8 mouse cellular contexts compared by ENCODE assay signal in genomic region chr11:110572548-110572947, GRCm38 (mm10).
DNase-seq lines count a peak whose midpoint lies in the region; ATAC-seq lines count a peak whose summit lies in the region.

No protein-coding gene starts in this region.

- H3K4me2 ChIP-seq in heart, embryonic 11.5 days, result no peak overlapping the region
- no peak overlapping the region for H3K4me2 ChIP-seq in midbrain, embryonic 12.5 days (replicated peaks)

- no peaks in the 10 kb centered on the region for H3K36me3 ChIP-seq in heart, embryonic 11.5 days (ENCODE audit: control insufficient read depth, insufficient read depth, low read length)
- no peaks in the 10 kb centered on the region for H3K36me3 ChIP-seq in midbrain, embryonic 12.5 days

- no peaks in the 10 kb centered on the region for H3K4me1 ChIP-seq in heart, embryonic 11.5 days (ENCODE audit: control insufficient read depth, insufficient read depth, low read length)
- H3K4me1 ChIP-seq in midbrain, embryonic 12.5 days, result no peaks in the 10 kb centered on the region

- no peaks in the 10 kb centered on the region for H3K27me3 ChIP-seq in heart, embryonic 11.5 days (ENCODE audit: control insufficient read depth, insufficient read depth, low read length)
- H3K27me3 ChIP-seq in midbrain, embryonic 12.5 days, result no peaks in the 10 kb centered on the region

- H3K27ac ChIP-seq in heart, embryonic 11.5 days (ENCODE audit: low read depth, low read length), result no peak overlapping the region
- H3K27ac ChIP-seq in midbrain, embryonic 12.5 days (replicated peaks), result no peak overlapping the region

- peak; percentile 32 for DNase-seq in heart, adult 8-10 months (ENCODE audit: low spot score)
- DNase-seq in NIH3T3 (ENCODE audit: low read depth), result peak; percentile 67
- peak; percentile 50 for DNase-seq in embryo, embryonic 11.5 days (ENCODE audit: low read depth, low spot score)
- DNase-seq in layer of hippocampus, postnatal 25 days (ENCODE audit: extremely low spot score in 1 of 2, low spot score in 1 of 2), result peak; percentile 20 to 59
- peak; percentile 34 to 44 for DNase-seq in urinary bladder, postnatal 36 days (ENCODE audit: low spot score in 2 of 2)

- no peak for ATAC-seq in heart, embryonic 11.5 days (replicated peaks; ENCODE audit: insufficient number of reproducible peaks, low FRiP score, low TSS enrichment)
- peak; percentile 49 to 53; a peak in 3 of 4 replicates for ATAC-seq in hematopoietic stem cell, adult 5-6 weeks (replicated peaks in 1 of 2; ENCODE audit: insufficient read depth in 1 of 2, low FRiP score in 2 of 2, low TSS enrichment in 1 of 2, low read depth in 1 of 2, poor library complexity in 2 of 2, severe bottlenecking in 2 of 2)
- ATAC-seq in midbrain, embryonic 12.5 days (ENCODE audit: low FRiP score, low read depth), result peak; percentile 27; the same call in 1 of the 2 replicates

- no peak overlapping the region for H3K9ac ChIP-seq in heart, embryonic 11.5 days (ENCODE audit: low read depth, low read length)
- H3K9ac ChIP-seq in midbrain, embryonic 12.5 days (replicated peaks), result no peak overlapping the region

- WGBS in heart, embryonic 11.5 days (ENCODE audit: insufficient replicate concordance), result 55% methylated on average over 10 of the region's 10 CpGs
- 57% methylated on average over 10 of the region's 10 CpGs for WGBS in midbrain, embryonic 12.5 days

- no peak overlapping the region for H3K4me3 ChIP-seq in heart, embryonic 11.5 days (ENCODE audit: low read depth, low read length)
- H3K4me3 ChIP-seq in midbrain, embryonic 12.5 days, result no peak overlapping the region

- no peaks in the 10 kb centered on the region for H3K9me3 ChIP-seq in heart, embryonic 11.5 days (replicated peaks; ENCODE audit: control insufficient read depth, low read length)
- no peaks in the 10 kb centered on the region for H3K9me3 ChIP-seq in midbrain, embryonic 12.5 days
